ENCODE assay signal across 8 mouse cellular contexts in genomic region chr10:79983205-79983604, GRCm38 (mm10). TPM values are rescaled to one million over a fixed set of nuclear protein-coding genes. Genes with fewer than 3 reads are reported as not detected.
DNase-seq lines count a peak whose midpoint lies in the region; ATAC-seq and TF ChIP-seq lines count a peak whose summit lies in the region.

No protein-coding gene starts in this region.

- no peaks in the 10 kb centered on the region for H3K9me3 ChIP-seq in kidney, embryonic 15.5 days (replicated peaks)
- H3K9me3 ChIP-seq in hindbrain, embryonic 11.5 days (ENCODE audit: control insufficient read depth, low read length): no peaks in the 10 kb centered on the region
- H3K9me3 ChIP-seq in midbrain, embryonic 13.5 days: no peaks in the 10 kb centered on the region

- peaks cover 28% of the 10 kb centered on the region for H3K36me3 ChIP-seq in kidney, embryonic 15.5 days
- H3K36me3 ChIP-seq in hindbrain, embryonic 11.5 days (ENCODE audit: control insufficient read depth, insufficient read depth, low read length): peaks cover 9% of the 10 kb centered on the region; the same call in 1 of the 2 replicates
- peaks cover 19% of the 10 kb centered on the region for H3K36me3 ChIP-seq in midbrain, embryonic 13.5 days

- TF ChIP-seq POLR2A in bone marrow, adult 2 months (IDR thresholded peaks at IDR 0.05; ENCODE audit: borderline replicate concordance, control insufficient read depth, low read depth, low read length): no peak

- no peak for DNase-seq in kidney, postnatal 36 days
- no peak for DNase-seq in hindbrain, embryonic 11.5 days (ENCODE audit: low spot score)
- DNase-seq in gastrocnemius, postnatal 4 days (ENCODE audit: low spot score in 2 of 2): no peak
- DNase-seq in thymus, postnatal 10 days (ENCODE audit: low spot score in 2 of 2): no peak
- DNase-seq in thymus, postnatal 0 days (ENCODE audit: low spot score): no peak

- 72% methylated on average over 5 of the region's 5 CpGs for WGBS in kidney, embryonic 15.5 days
- 66% methylated on average over 5 of the region's 5 CpGs for WGBS in bone marrow, adult 2 months
- 78% methylated on average over 5 of the region's 5 CpGs for WGBS in hindbrain, embryonic 11.5 days
- WGBS in midbrain, embryonic 13.5 days: 80% methylated on average over 5 of the region's 5 CpGs

- H3K27ac ChIP-seq in kidney, embryonic 15.5 days: peak overlapping the region; percentile 99
- H3K27ac ChIP-seq in bone marrow, adult 2 months (ENCODE audit: control insufficient read depth, insufficient read depth, low read depth, low read length, poor library complexity): peak overlapping the region; percentile 82
- H3K27ac ChIP-seq in hindbrain, embryonic 11.5 days (ENCODE audit: low read depth, low read length): peak overlapping the region; percentile 92; the same call in 1 of the 2 replicates
- peak overlapping the region; percentile 96; the same call in 1 of the 2 replicates for H3K27ac ChIP-seq in midbrain, embryonic 13.5 days

- peaks cover 55% of the 10 kb centered on the region for H3K4me1 ChIP-seq in kidney, embryonic 15.5 days
- H3K4me1 ChIP-seq in bone marrow, adult 2 months (ENCODE audit: control insufficient read depth, insufficient read depth, low read length): peaks cover 8% of the 10 kb centered on the region; the same call in 1 of the 2 replicates
- H3K4me1 ChIP-seq in hindbrain, embryonic 11.5 days (replicated peaks; ENCODE audit: control insufficient read depth, insufficient read depth, low read length): peaks cover 6% of the 10 kb centered on the region
- peaks cover 43% of the 10 kb centered on the region for H3K4me1 ChIP-seq in midbrain, embryonic 13.5 days (replicated peaks)

- no peaks in the 10 kb centered on the region for H3K27me3 ChIP-seq in kidney, embryonic 15.5 days
- peaks cover 15% of the 10 kb centered on the region for H3K27me3 ChIP-seq in hindbrain, embryonic 11.5 days (ENCODE audit: control insufficient read depth, insufficient read depth, low read length)
- peaks cover 17% of the 10 kb centered on the region for H3K27me3 ChIP-seq in midbrain, embryonic 13.5 days

- peak overlapping the region; percentile 79 for H3K9ac ChIP-seq in kidney, embryonic 15.5 days
- H3K9ac ChIP-seq in hindbrain, embryonic 11.5 days (ENCODE audit: low read depth, low read length): peak overlapping the region; percentile 86
- H3K9ac ChIP-seq in midbrain, embryonic 13.5 days (replicated peaks): peak overlapping the region; percentile 85

- ATAC-seq in kidney, embryonic 15.5 days (replicated peaks; ENCODE audit: low FRiP score): no peak
- no peak for ATAC-seq in hindbrain, embryonic 11.5 days (ENCODE audit: low FRiP score)
- ATAC-seq in midbrain, embryonic 13.5 days: no peak

- peak overlapping the region; percentile 71 for H3K4me3 ChIP-seq in kidney, embryonic 15.5 days (replicated peaks)
- peak overlapping the region; percentile 82 for H3K4me3 ChIP-seq in bone marrow, adult 2 months (replicated peaks; ENCODE audit: control insufficient read depth, low read depth, low read length)
- H3K4me3 ChIP-seq in hindbrain, embryonic 11.5 days (ENCODE audit: low read depth, low read length): peak overlapping the region; percentile 66
- H3K4me3 ChIP-seq in midbrain, embryonic 13.5 days (replicated peaks): peak overlapping the region; percentile 80

- no peak for TF ChIP-seq CTCF in bone marrow, adult 2 months (IDR thresholded peaks at IDR 0.05; ENCODE audit: control insufficient read depth, insufficient read depth, low read length)

- H3K4me2 ChIP-seq in kidney, embryonic 15.5 days: peak overlapping the region; percentile 72
- peak overlapping the region; percentile 73 for H3K4me2 ChIP-seq in hindbrain, embryonic 11.5 days (replicated peaks; ENCODE audit: low read depth, low read length)
- H3K4me2 ChIP-seq in midbrain, embryonic 13.5 days (replicated peaks): peak overlapping the region; percentile 96

RNA-seq across cellular contexts. Expression of gene Tmem259, which starts 0.9 kb away (rescaled TPM):
- polyA plus RNA-seq in kidney, embryonic 15.5 days (2015; fragmentation: Nextera tagmentation; extraction: Ambion mirVana): 15.7 and 17.5 TPM in 2 replicates
- polyA plus RNA-seq in bone marrow, adult 2 months (2011; ENCODE audit: insufficient read depth, insufficient read length, low replicate concordance, missing spikeins): 78.6 and 131 TPM in 2 replicates
- polyA plus RNA-seq in hindbrain, embryonic 11.5 days (2014; fragmentation: Nextera tagmentation; extraction: Ambion mirVana): 14.6 and 16.1 TPM in 2 replicates
- polyA plus RNA-seq in midbrain, embryonic 13.5 days (2015; fragmentation: Nextera tagmentation; extraction: Ambion mirVana): 13.7 and 16.7 TPM in 2 replicates
- 100 to 1,000 TPM; 109 to 119 TPM for total RNA-seq in gastrocnemius, postnatal 4 days (2021)
- 19.4 and 25.8 TPM in 2 replicates for polyA plus RNA-seq in thymus, postnatal 0 days (2015; fragmentation: Nextera tagmentation; extraction: Ambion mirVana)

RNA-seq across cellular contexts. Expression of gene Cnn2, which starts 5.2 kb away (rescaled TPM):
- 253 and 292 TPM in 2 replicates for polyA plus RNA-seq in kidney, embryonic 15.5 days (2015; fragmentation: Nextera tagmentation; extraction: Ambion mirVana)
- 41.7 and 92.4 TPM in 2 replicates for polyA plus RNA-seq in bone marrow, adult 2 months (2011; ENCODE audit: insufficient read depth, insufficient read length, low replicate concordance, missing spikeins)
- polyA plus RNA-seq in hindbrain, embryonic 11.5 days (2014; fragmentation: Nextera tagmentation; extraction: Ambion mirVana): 180 and 221 TPM in 2 replicates
- polyA plus RNA-seq in midbrain, embryonic 13.5 days (2015; fragmentation: Nextera tagmentation; extraction: Ambion mirVana): 29.5 and 37.1 TPM in 2 replicates
- total RNA-seq in gastrocnemius, postnatal 4 days (2021): 10 to 100 TPM; 51.0 to 55.0 TPM
- polyA plus RNA-seq in thymus, postnatal 0 days (2015; fragmentation: Nextera tagmentation; extraction: Ambion mirVana): 137 and 152 TPM in 2 replicates

RNA-seq across cellular contexts. Expression of gene Grin3b, which starts 12.7 kb away (rescaled TPM):
- polyA plus RNA-seq in kidney, embryonic 15.5 days (2015; fragmentation: Nextera tagmentation; extraction: Ambion mirVana): 0.31 and 0.39 TPM in 2 replicates
- not detected in 2 replicates for polyA plus RNA-seq in bone marrow, adult 2 months (2011; ENCODE audit: insufficient read depth, insufficient read length, low replicate concordance, missing spikeins)
- 0.29 and 0.49 TPM in 2 replicates for polyA plus RNA-seq in hindbrain, embryonic 11.5 days (2014; fragmentation: Nextera tagmentation; extraction: Ambion mirVana)
- 0.24 and 0.57 TPM in 2 replicates for polyA plus RNA-seq in midbrain, embryonic 13.5 days (2015; fragmentation: Nextera tagmentation; extraction: Ambion mirVana)
- under 1 TPM; 0.10 to 0.27 TPM for total RNA-seq in gastrocnemius, postnatal 4 days (2021)
- polyA plus RNA-seq in thymus, postnatal 0 days (2015; fragmentation: Nextera tagmentation; extraction: Ambion mirVana): 0.09 and 0.20 TPM in 2 replicates

RNA-seq across cellular contexts. Expression of gene Abca7, which starts 13.1 kb away (rescaled TPM):
- 3.9 and 4.5 TPM in 2 replicates for polyA plus RNA-seq in kidney, embryonic 15.5 days (2015; fragmentation: Nextera tagmentation; extraction: Ambion mirVana)
- 54.3 and 96.9 TPM in 2 replicates for polyA plus RNA-seq in bone marrow, adult 2 months (2011; ENCODE audit: insufficient read depth, insufficient read length, low replicate concordance, missing spikeins)
- polyA plus RNA-seq in hindbrain, embryonic 11.5 days (2014; fragmentation: Nextera tagmentation; extraction: Ambion mirVana): 2.6 TPM in 2 replicates
- 5.4 and 5.8 TPM in 2 replicates for polyA plus RNA-seq in midbrain, embryonic 13.5 days (2015; fragmentation: Nextera tagmentation; extraction: Ambion mirVana)
- total RNA-seq in gastrocnemius, postnatal 4 days (2021): 1 to 10 TPM; 4.8 to 4.9 TPM
- 5.2 and 5.8 TPM in 2 replicates for polyA plus RNA-seq in thymus, postnatal 0 days (2015; fragmentation: Nextera tagmentation; extraction: Ambion mirVana)

RNA-seq across cellular contexts. Expression of gene Wdr18, which starts 23.3 kb away (rescaled TPM):
- 115 TPM in 2 replicates for polyA plus RNA-seq in kidney, embryonic 15.5 days (2015; fragmentation: Nextera tagmentation; extraction: Ambion mirVana)
- 26.7 and 43.3 TPM in 2 replicates for polyA plus RNA-seq in bone marrow, adult 2 months (2011; ENCODE audit: insufficient read depth, insufficient read length, low replicate concordance, missing spikeins)
- polyA plus RNA-seq in hindbrain, embryonic 11.5 days (2014; fragmentation: Nextera tagmentation; extraction: Ambion mirVana): 94.7 and 102 TPM in 2 replicates
- polyA plus RNA-seq in midbrain, embryonic 13.5 days (2015; fragmentation: Nextera tagmentation; extraction: Ambion mirVana): 76.7 and 78.4 TPM in 2 replicates
- 10 to 100 TPM; 27.7 to 28.3 TPM for total RNA-seq in gastrocnemius, postnatal 4 days (2021)
- polyA plus RNA-seq in thymus, postnatal 0 days (2015; fragmentation: Nextera tagmentation; extraction: Ambion mirVana): 77.5 and 85.8 TPM in 2 replicates
